Mouse (Mus musculus): ENCODE data around the gene Ctbp1. TPM values are rescaled to one million over a fixed set of nuclear protein-coding genes. Genes with fewer than 3 reads are reported as not detected.

The Ctbp1 gene
- polyA plus RNA-seq (2012; rRNA removed) (85.0 and 107 TPM in 2 replicates), polyA plus RNA-seq (2014; fragmentation: Nextera tagmentation; extraction: Ambion mirVana) (165 and 191 TPM in 2 replicates)

GRCm38 (mm10) chr5:33274953-33275454 is at the start of gene Ctbp1:
TSS of gene Ctbp1 (minus strand) at chr5:33274994.
- Histone ChIP-seq H3K4me3 (ENCODE audit: insufficient read depth in 1 of 2, low read depth in 2 of 2, low read length in 2 of 2) (peak within 1 kb of the TSS; percentile 84 to 91), H3K4me2 (ENCODE audit: low read depth) (peak within 1 kb of the TSS; percentile 88), H3K9me3 (ENCODE audit: control insufficient read depth, low read length) (no peaks in the 10 kb centered on the region), H3K36me3 (replicated peaks; ENCODE audit: control insufficient read depth, insufficient read depth, low read depth) (peaks cover 6% of the 10 kb centered on the region), H3K4me1 (replicated peaks; ENCODE audit: control insufficient read depth in 2 of 2, insufficient read depth in 2 of 2, low read length in 1 of 2) (peaks cover 34 to 37% of the 10 kb centered on the region in 2 experiments), H3K9ac (replicated peaks) (peak within 1 kb of the TSS; percentile 91), H3K27me3 (ENCODE audit: control insufficient read depth, insufficient read depth, low read length) (no peaks in the 10 kb centered on the region), H3K27ac (peak within 1 kb of the TSS; percentile 98)
- TF ChIP-seq EP300 (IDR thresholded peaks at IDR 0.05; ENCODE audit: low read depth): no peak
- TF ChIP-seq CTCF (IDR thresholded peaks at IDR 0.05; ENCODE audit: low read depth): peak; percentile 75
- DNase-seq (ENCODE audit: low read depth in 3 of 3, low spot score in 3 of 3): peak; percentile 81 to 88 (median 83)
- ATAC-seq (ENCODE audit: insufficient read depth): peak; percentile 79
- WGBS (ENCODE audit: insufficient replicate concordance): under 1% methylated on average over 57 of the region's 57 CpGs

- DNase-seq (ENCODE audit: low read depth in 3 of 3, low spot score in 3 of 3): no peak
- no peak overlapping the region for H3K9ac ChIP-seq (replicated peaks)
- no peak for ATAC-seq (ENCODE audit: insufficient read depth)
- H3K4me1 ChIP-seq (replicated peaks; ENCODE audit: control insufficient read depth in 2 of 2, insufficient read depth in 2 of 2, low read length in 1 of 2): no peaks in the 10 kb centered on the region
- H3K4me2 ChIP-seq (ENCODE audit: low read depth): no peak overlapping the region
- H3K27ac ChIP-seq: no peak overlapping the region
- no peaks in the 10 kb centered on the region for H3K27me3 ChIP-seq (ENCODE audit: control insufficient read depth, insufficient read depth, low read length)
- H3K36me3 ChIP-seq (replicated peaks; ENCODE audit: control insufficient read depth, insufficient read depth, low read depth): no peaks in the 10 kb centered on the region
- no peaks in the 10 kb centered on the region for H3K9me3 ChIP-seq (ENCODE audit: control insufficient read depth, low read length)
- H3K4me3 ChIP-seq (ENCODE audit: insufficient read depth in 1 of 2, low read depth in 2 of 2, low read length in 2 of 2): no peak overlapping the region
- no peak for TF ChIP-seq EP300 (IDR thresholded peaks at IDR 0.05; ENCODE audit: low read depth)
- TF ChIP-seq CTCF (IDR thresholded peaks at IDR 0.05; ENCODE audit: low read depth): no peak
- WGBS (ENCODE audit: insufficient replicate concordance): 37% methylated on average over 2 of the region's 2 CpGs
These were observed 49.7 kb upstream of the Ctbp1 start for GRCm38 (mm10) chr5:33324491-33324890.

- Histone ChIP-seq H3K4me2 (ENCODE audit: low read depth) (no peak overlapping the region), H3K27me3 (ENCODE audit: control insufficient read depth, insufficient read depth, low read length) (no peaks in the 10 kb centered on the region), H3K4me3 (ENCODE audit: insufficient read depth in 1 of 2, low read depth in 2 of 2, low read length in 2 of 2) (no peak overlapping the region), H3K4me1 (replicated peaks; ENCODE audit: control insufficient read depth in 2 of 2, insufficient read depth in 2 of 2, low read length in 1 of 2) (peaks cover 0 to 14% of the 10 kb centered on the region in 2 experiments; a peak in 2 of 4 replicates), H3K27ac (no peak overlapping the region), H3K9me3 (ENCODE audit: control insufficient read depth, low read length) (no peaks in the 10 kb centered on the region), H3K36me3 (replicated peaks; ENCODE audit: control insufficient read depth, insufficient read depth, low read depth) (no peaks in the 10 kb centered on the region), H3K9ac (replicated peaks) (no peak overlapping the region)
- no peak for ATAC-seq (ENCODE audit: insufficient read depth)
- DNase-seq (ENCODE audit: low read depth in 3 of 3, low spot score in 3 of 3): no peak
- TF ChIP-seq CTCF (IDR thresholded peaks at IDR 0.05; ENCODE audit: low read depth) (no peak), EP300 (IDR thresholded peaks at IDR 0.05; ENCODE audit: low read depth) (no peak)
- WGBS (ENCODE audit: insufficient replicate concordance): 51% methylated on average over 7 of the region's 7 CpGs
These were observed 37.4 kb upstream of the Ctbp1 start for GRCm38 (mm10) chr5:33312192-33312591.

GRCm38 (mm10) chr5:33310704-33311462 is 36.1 kb upstream of the Ctbp1 start:
- WGBS (ENCODE audit: insufficient replicate concordance): 41% methylated on average over 3 of the region's 3 CpGs
- ATAC-seq (ENCODE audit: insufficient read depth) (peak; percentile 82), DNase-seq (ENCODE audit: low read depth in 3 of 3, low spot score in 3 of 3) (peak in 2 of 3 experiments; percentile 9 to 33)
- H3K27me3 ChIP-seq (ENCODE audit: control insufficient read depth, insufficient read depth, low read length): no peaks in the 10 kb centered on the region
- no peak overlapping the region for H3K9ac ChIP-seq (replicated peaks)
- no peaks in the 10 kb centered on the region for H3K9me3 ChIP-seq (ENCODE audit: control insufficient read depth, low read length)
- H3K36me3 ChIP-seq (replicated peaks; ENCODE audit: control insufficient read depth, insufficient read depth, low read depth): no peaks in the 10 kb centered on the region
- H3K27ac ChIP-seq: no peak overlapping the region
- TF ChIP-seq CTCF (IDR thresholded peaks at IDR 0.05; ENCODE audit: low read depth) (no peak), EP300 (IDR thresholded peaks at IDR 0.05; ENCODE audit: low read depth) (no peak)
- no peak overlapping the region for H3K4me2 ChIP-seq (ENCODE audit: low read depth)
- no peak overlapping the region for H3K4me3 ChIP-seq (ENCODE audit: insufficient read depth in 1 of 2, low read depth in 2 of 2, low read length in 2 of 2)
- peaks cover 0 to 14% of the 10 kb centered on the region in 2 experiments; a peak in 2 of 4 replicates for H3K4me1 ChIP-seq (replicated peaks; ENCODE audit: control insufficient read depth in 2 of 2, insufficient read depth in 2 of 2, low read length in 1 of 2)

GRCm38 (mm10) chr5:33301801-33302200 is 27.0 kb upstream of the Ctbp1 start:
- TF ChIP-seq EP300 (IDR thresholded peaks at IDR 0.05; ENCODE audit: low read depth) (no peak), CTCF (IDR thresholded peaks at IDR 0.05; ENCODE audit: low read depth) (no peak)
- H3K4me1 ChIP-seq (replicated peaks; ENCODE audit: control insufficient read depth in 2 of 2, insufficient read depth in 2 of 2, low read length in 1 of 2): no peaks in the 10 kb centered on the region

More at GRCm38 (mm10) chr5:33301801-33302200, 27.0 kb upstream of the Ctbp1 start:
- Histone ChIP-seq H3K36me3 (replicated peaks; ENCODE audit: control insufficient read depth, insufficient read depth, low read depth) (no peaks in the 10 kb centered on the region), H3K9ac (replicated peaks) (no peak overlapping the region), H3K9me3 (ENCODE audit: control insufficient read depth, low read length) (no peaks in the 10 kb centered on the region), H3K4me2 (ENCODE audit: low read depth) (no peak overlapping the region), H3K27me3 (ENCODE audit: control insufficient read depth, insufficient read depth, low read length) (no peaks in the 10 kb centered on the region), H3K4me3 (ENCODE audit: insufficient read depth in 1 of 2, low read depth in 2 of 2, low read length in 2 of 2) (no peak overlapping the region), H3K27ac (no peak overlapping the region)
- DNase-seq (ENCODE audit: low read depth in 3 of 3, low spot score in 3 of 3) (no peak), ATAC-seq (ENCODE audit: insufficient read depth) (no peak)
- WGBS (ENCODE audit: insufficient replicate concordance): 65% methylated on average over 2 of the region's 2 CpGs

Data from liver, embryonic 14.5 days (tissue).